Mouse (Mus musculus) monocyte, adult 5-6 weeks (primary cell): ENCODE data around the gene Cyb5d1. TPM values are rescaled to one million over a fixed set of nuclear protein-coding genes. Genes with fewer than 3 reads are reported as not detected.

Experiments
- ATAC-seq: fragments of 153-309, 156-312 bp; replicated peaks from 2 replicates; pipeline ENCODE4 v1.8.0; 2017; ENCODE audit warnings: mild to moderate bottlenecking; ENCODE audit not compliant: low TSS enrichment, insufficient number of reproducible peaks, severe bottlenecking, poor library complexity, low FRiP score
- total RNA-seq: library from RNA; stranded (forward); fragments of 200-1000, 200-491, 200-594 nt; gene quantifications from 3 replicates; pipeline ENCODE4 v1.2.3, GENCODE M21; 2017

Cyb5d1 gene
- total RNA-seq: 19.2 to 55.3 TPM (median 20.9 TPM) in 3 replicates

- peak; percentile 55 for ATAC-seq
Observed at GRCm38 (mm10) chr11:69395235-69395633, at the start of gene Cyb5d1, which contains the start of gene Naa38. TSS of gene Cyb5d1 (minus strand) at chr11:69395631. TSS of gene Naa38 (plus strand) at chr11:69395487.

- ATAC-seq: no peak
Observed at GRCm38 (mm10) chr11:69443328-69443727, 47.9 kb upstream of the Cyb5d1 start.

GRCm38 (mm10) chr11:69437291-69437690 is 41.9 kb upstream of the Cyb5d1 start:
- ATAC-seq: no peak

GRCm38 (mm10) chr11:69433189-69433588 is 37.8 kb upstream of the Cyb5d1 start:
- no peak for ATAC-seq

GRCm38 (mm10) chr11:69432640-69432982 is 37.2 kb upstream of the Cyb5d1 start:
- ATAC-seq: no peak

- peak; percentile 87 for ATAC-seq
Observed at GRCm38 (mm10) chr11:69431829-69432639, 36.6 kb upstream of the Cyb5d1 start.

GRCm38 (mm10) chr11:69430631-69431030 is 35.2 kb upstream of the Cyb5d1 start:
- no peak for ATAC-seq

- ATAC-seq: peak; percentile 32; the same call in 1 of the 2 replicates
Observed at GRCm38 (mm10) chr11:69429313-69429712, 33.9 kb upstream of the Cyb5d1 start.

- no peak for ATAC-seq
Observed at GRCm38 (mm10) chr11:69428751-69429150, 33.3 kb upstream of the Cyb5d1 start.

- no peak for ATAC-seq
Observed at GRCm38 (mm10) chr11:69426246-69426645, 30.8 kb upstream of the Cyb5d1 start.

GRCm38 (mm10) chr11:69423885-69424284 is 28.5 kb upstream of the Cyb5d1 start:
- peak; percentile 55 for ATAC-seq

GRCm38 (mm10) chr11:69422842-69423241 is 27.4 kb upstream of the Cyb5d1 start:
- ATAC-seq: no peak

GRCm38 (mm10) chr11:69421131-69421977 is 25.9 kb upstream of the Cyb5d1 start:
- no peak for ATAC-seq

- ATAC-seq: no peak
Observed at GRCm38 (mm10) chr11:69420554-69421000, 25.1 kb upstream of the Cyb5d1 start.

- ATAC-seq: no peak
Observed at GRCm38 (mm10) chr11:69419813-69420553, 24.6 kb upstream of the Cyb5d1 start.

- ATAC-seq: no peak
Observed at GRCm38 (mm10) chr11:69419443-69419812, 24.0 kb upstream of the Cyb5d1 start.

GRCm38 (mm10) chr11:69418481-69419442 is 23.3 kb upstream of the Cyb5d1 start:
- peak; percentile 85 for ATAC-seq
